Mouse (Mus musculus): Measurements from ENCODE around the gene 4930503B20Rik. TPM values are rescaled to one million over a fixed set of nuclear protein-coding genes. Genes with fewer than 3 reads are reported as not detected.

The 4930503B20Rik gene
- polyA plus RNA-seq, 1 experiment, result not detected

GRCm38 (mm10) chr3:146625766-146626165 is 25.4 kb downstream of the 4930503B20Rik start:
- Histone ChIP-seq H3K27ac (ENCODE audit: insufficient read depth, low read depth, low read length) (no peak overlapping the region), H3K4me1 (ENCODE audit: control insufficient read depth, insufficient read depth, low read length) (no peaks in the 10 kb centered on the region), H3K27me3 (replicated peaks; ENCODE audit: control insufficient read depth, insufficient read depth, low read length) (no peaks in the 10 kb centered on the region), H3K4me3 (ENCODE audit: insufficient read depth, low read depth, low read length) (no peak overlapping the region), H3K36me3 (ENCODE audit: control insufficient read depth, insufficient read depth, low read length) (no peaks in the 10 kb centered on the region)
- no peak for TF ChIP-seq CTCF (conservative IDR thresholded peaks at IDR 0.05; ENCODE audit: insufficient read depth, insufficient read length, low read depth, low read length)
- no peak for TF ChIP-seq POLR2A (IDR thresholded peaks at IDR 0.05; ENCODE audit: low read depth, low read length)
- no peak for DNase-seq
- WGBS, result 79% methylated on average over 4 of the region's 4 CpGs

GRCm38 (mm10) chr3:146621966-146622365 is 29.2 kb downstream of the 4930503B20Rik start:
- no peaks in the 10 kb centered on the region for H3K27me3 ChIP-seq (replicated peaks; ENCODE audit: control insufficient read depth, insufficient read depth, low read length)
- H3K27ac ChIP-seq (ENCODE audit: insufficient read depth, low read depth, low read length), result no peak overlapping the region
- 85% methylated on average over 11 of the region's 11 CpGs for WGBS
- no peaks in the 10 kb centered on the region for H3K4me1 ChIP-seq (ENCODE audit: control insufficient read depth, insufficient read depth, low read length)
- TF ChIP-seq CTCF (conservative IDR thresholded peaks at IDR 0.05; ENCODE audit: insufficient read depth, insufficient read length, low read depth, low read length), result no peak
- no peak for TF ChIP-seq POLR2A (IDR thresholded peaks at IDR 0.05; ENCODE audit: low read depth, low read length)
- DNase-seq, result no peak
- H3K36me3 ChIP-seq (ENCODE audit: control insufficient read depth, insufficient read depth, low read length), result no peaks in the 10 kb centered on the region
- H3K4me3 ChIP-seq (ENCODE audit: insufficient read depth, low read depth, low read length), result no peak overlapping the region

- Histone ChIP-seq H3K27me3 (replicated peaks; ENCODE audit: control insufficient read depth, insufficient read depth, low read length) (no peaks in the 10 kb centered on the region), H3K36me3 (ENCODE audit: control insufficient read depth, insufficient read depth, low read length) (no peaks in the 10 kb centered on the region), H3K4me1 (ENCODE audit: control insufficient read depth, insufficient read depth, low read length) (no peaks in the 10 kb centered on the region), H3K27ac (ENCODE audit: insufficient read depth, low read depth, low read length) (no peak overlapping the region), H3K4me3 (ENCODE audit: insufficient read depth, low read depth, low read length) (no peak overlapping the region)
- 85% methylated on average over 14 of the region's 14 CpGs for WGBS
- no peak for DNase-seq
- TF ChIP-seq CTCF (conservative IDR thresholded peaks at IDR 0.05; ENCODE audit: insufficient read depth, insufficient read length, low read depth, low read length) (no peak), POLR2A (IDR thresholded peaks at IDR 0.05; ENCODE audit: low read depth, low read length) (no peak)
Measured at GRCm38 (mm10) chr3:146620555-146621249, 30.4 kb downstream of the 4930503B20Rik start.

GRCm38 (mm10) chr3:146620101-146620500 is 31.0 kb downstream of the 4930503B20Rik start:
- DNase-seq, result no peak
- Histone ChIP-seq H3K4me3 (ENCODE audit: insufficient read depth, low read depth, low read length) (no peak overlapping the region), H3K36me3 (ENCODE audit: control insufficient read depth, insufficient read depth, low read length) (no peaks in the 10 kb centered on the region), H3K27ac (ENCODE audit: insufficient read depth, low read depth, low read length) (no peak overlapping the region), H3K4me1 (ENCODE audit: control insufficient read depth, insufficient read depth, low read length) (no peaks in the 10 kb centered on the region), H3K27me3 (replicated peaks; ENCODE audit: control insufficient read depth, insufficient read depth, low read length) (no peaks in the 10 kb centered on the region)
- WGBS, result 76% methylated on average over 10 of the region's 10 CpGs
- TF ChIP-seq POLR2A (IDR thresholded peaks at IDR 0.05; ENCODE audit: low read depth, low read length), result no peak
- TF ChIP-seq CTCF (conservative IDR thresholded peaks at IDR 0.05; ENCODE audit: insufficient read depth, insufficient read length, low read depth, low read length), result no peak

GRCm38 (mm10) chr3:146618357-146618756 is 32.8 kb downstream of the 4930503B20Rik start:
- WGBS, result 93% methylated on average over 4 of the region's 4 CpGs
- TF ChIP-seq CTCF (conservative IDR thresholded peaks at IDR 0.05; ENCODE audit: insufficient read depth, insufficient read length, low read depth, low read length), result no peak
- no peak for TF ChIP-seq POLR2A (IDR thresholded peaks at IDR 0.05; ENCODE audit: low read depth, low read length)
- Histone ChIP-seq H3K4me1 (ENCODE audit: control insufficient read depth, insufficient read depth, low read length) (no peaks in the 10 kb centered on the region), H3K4me3 (ENCODE audit: insufficient read depth, low read depth, low read length) (no peak overlapping the region), H3K36me3 (ENCODE audit: control insufficient read depth, insufficient read depth, low read length) (no peaks in the 10 kb centered on the region), H3K27me3 (replicated peaks; ENCODE audit: control insufficient read depth, insufficient read depth, low read length) (no peaks in the 10 kb centered on the region), H3K27ac (ENCODE audit: insufficient read depth, low read depth, low read length) (no peak overlapping the region)
- no peak for DNase-seq

GRCm38 (mm10) chr3:146617946-146618345 is 33.2 kb downstream of the 4930503B20Rik start:
- H3K36me3 ChIP-seq (ENCODE audit: control insufficient read depth, insufficient read depth, low read length), result no peaks in the 10 kb centered on the region
- no peaks in the 10 kb centered on the region for H3K27me3 ChIP-seq (replicated peaks; ENCODE audit: control insufficient read depth, insufficient read depth, low read length)
- no peaks in the 10 kb centered on the region for H3K4me1 ChIP-seq (ENCODE audit: control insufficient read depth, insufficient read depth, low read length)
- DNase-seq, result no peak
- H3K27ac ChIP-seq (ENCODE audit: insufficient read depth, low read depth, low read length), result no peak overlapping the region
- TF ChIP-seq POLR2A (IDR thresholded peaks at IDR 0.05; ENCODE audit: low read depth, low read length) (no peak), CTCF (conservative IDR thresholded peaks at IDR 0.05; ENCODE audit: insufficient read depth, insufficient read length, low read depth, low read length) (no peak)
- no peak overlapping the region for H3K4me3 ChIP-seq (ENCODE audit: insufficient read depth, low read depth, low read length)

- no peak overlapping the region for H3K4me3 ChIP-seq (ENCODE audit: insufficient read depth, low read depth, low read length)
- H3K4me1 ChIP-seq (ENCODE audit: control insufficient read depth, insufficient read depth, low read length), result no peaks in the 10 kb centered on the region
- WGBS, result 66% methylated on average over 5 of the region's 5 CpGs
- H3K27ac ChIP-seq (ENCODE audit: insufficient read depth, low read depth, low read length), result no peak overlapping the region
- TF ChIP-seq POLR2A (IDR thresholded peaks at IDR 0.05; ENCODE audit: low read depth, low read length) (no peak), CTCF (conservative IDR thresholded peaks at IDR 0.05; ENCODE audit: insufficient read depth, insufficient read length, low read depth, low read length) (no peak)
- no peaks in the 10 kb centered on the region for H3K27me3 ChIP-seq (replicated peaks; ENCODE audit: control insufficient read depth, insufficient read depth, low read length)
- no peak for DNase-seq
- no peaks in the 10 kb centered on the region for H3K36me3 ChIP-seq (ENCODE audit: control insufficient read depth, insufficient read depth, low read length)
Measured at GRCm38 (mm10) chr3:146616533-146617283, 34.4 kb downstream of the 4930503B20Rik start.
